Mouse (Mus musculus): ENCODE measurements around the gene Hyou1.
"Not testable (repeated sequence)": the region's sequence is repeated elsewhere in the genome, so short reads cannot be mapped to it uniquely, and the experiment has no call there.

Gene Hyou1

DNA sequence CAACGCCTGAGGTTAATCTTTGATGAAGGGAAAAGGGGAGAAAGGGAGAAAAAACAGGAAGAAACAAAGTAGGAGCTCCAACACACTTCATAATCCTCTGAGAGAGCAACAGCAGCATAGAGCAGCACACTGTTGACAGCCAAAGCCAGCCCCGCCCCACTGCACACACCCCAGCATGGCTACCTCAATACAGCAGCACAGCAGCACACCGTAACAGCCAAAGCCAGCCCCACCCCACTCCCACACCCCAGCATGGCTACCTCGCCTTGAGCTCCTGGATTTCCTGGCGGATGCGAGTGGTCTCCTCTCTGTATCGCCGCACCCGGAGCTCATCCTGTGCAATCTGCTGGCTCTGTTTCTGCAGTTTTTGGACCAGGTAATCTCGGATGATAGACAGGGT, 27.0 kb upstream of the Hyou1 start:
- no peak for DNase-seq

DNA sequence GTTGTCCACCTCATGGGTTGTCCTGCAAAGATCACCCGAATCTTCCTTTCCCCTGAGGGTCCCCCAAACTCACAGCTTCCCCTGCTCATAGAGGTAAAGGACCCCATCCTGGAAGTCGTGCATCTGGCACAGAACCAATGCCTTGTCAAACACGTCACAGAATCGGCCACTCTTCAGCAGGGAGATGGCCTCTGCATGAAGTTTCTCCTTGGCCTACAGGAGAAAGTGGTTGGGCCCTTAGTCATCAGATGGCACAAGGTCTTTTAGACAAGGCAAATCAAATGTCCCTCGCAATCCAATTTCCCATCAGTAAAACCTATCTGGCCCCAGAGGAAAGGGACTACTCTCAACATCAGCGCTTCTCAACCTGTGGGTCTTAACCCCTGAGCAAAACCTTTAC, 26.1 kb upstream of the Hyou1 start:
- no peak for DNase-seq

DNA sequence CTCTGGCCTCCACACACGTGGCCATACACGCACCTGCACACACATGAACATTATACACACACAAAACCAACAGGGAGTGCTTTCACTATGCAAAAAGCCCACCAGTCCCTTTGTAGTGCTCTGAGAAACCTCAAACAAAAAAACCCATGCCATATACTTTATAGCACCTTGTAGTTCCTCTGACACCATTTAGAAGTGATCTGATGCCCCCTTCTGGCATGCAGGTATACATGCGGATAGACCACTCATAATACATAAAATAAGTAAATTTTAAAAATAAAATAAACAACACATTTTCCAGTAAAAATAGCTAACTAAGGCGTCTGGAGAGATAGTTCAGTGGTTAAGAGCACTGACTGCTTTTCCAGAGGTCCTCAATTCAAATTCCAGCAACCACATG, 22.1 kb upstream of the Hyou1 start:
- no peak for DNase-seq

DNA sequence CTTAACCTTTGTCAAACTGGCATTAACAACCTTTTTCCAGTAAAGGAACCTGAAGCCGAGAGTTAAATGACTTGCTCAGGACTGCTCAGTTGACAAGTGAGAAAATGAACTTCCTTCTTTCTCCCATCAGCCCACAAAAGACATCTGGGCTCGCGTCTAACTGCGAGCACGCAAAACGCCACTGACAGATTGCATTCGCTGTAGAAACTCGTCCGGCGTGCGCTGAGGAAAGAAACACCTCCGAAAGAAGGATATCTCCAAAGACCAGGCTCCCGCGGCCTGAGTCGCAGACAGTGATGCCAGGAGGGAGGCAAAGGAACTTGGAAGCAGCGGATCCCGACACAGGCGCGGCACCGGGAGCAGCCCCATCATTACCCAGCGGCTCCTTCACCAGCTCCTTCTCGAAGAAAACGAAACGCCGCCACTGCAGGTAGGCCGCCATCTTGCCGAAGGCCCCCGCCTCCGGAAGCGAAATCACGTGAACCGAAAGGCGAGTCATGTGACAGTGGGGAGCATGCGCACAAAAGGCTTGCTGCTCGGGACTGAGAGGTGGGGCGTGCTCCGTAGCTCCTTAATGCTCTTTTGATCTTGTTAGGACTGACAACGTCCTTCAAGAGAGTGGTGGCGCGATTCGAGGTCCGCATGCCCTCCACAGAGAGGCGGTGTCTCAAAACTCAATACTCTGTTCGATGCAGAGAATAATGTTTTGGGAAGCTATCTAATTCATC, 17.9 kb upstream of the Hyou1 start, which contains the start of gene Vps11:
Gene Vps11 (minus strand): TSS at position 481 of the 728 bp plus-strand sequence.
- peak; percentile 93 for DNase-seq

DNA sequence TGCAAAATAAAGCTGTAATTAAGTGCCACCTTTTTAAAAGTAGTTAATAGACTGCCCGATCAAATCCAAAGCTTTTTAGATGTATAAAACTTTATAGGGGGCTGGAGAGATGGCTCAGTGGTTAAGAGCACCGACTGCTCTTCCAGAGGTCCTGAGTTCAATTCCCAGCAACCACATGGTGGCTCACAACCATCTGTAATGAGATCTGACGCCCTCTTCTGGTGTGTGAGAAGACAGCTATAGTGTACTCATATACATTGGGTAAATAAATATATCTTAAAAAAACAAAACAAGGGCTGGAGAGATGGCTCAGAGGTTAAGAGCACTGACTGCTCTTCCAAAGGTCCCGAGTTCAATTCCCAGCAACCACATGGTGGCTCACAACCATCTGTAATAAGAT, 17.4 kb upstream of the Hyou1 start:
- DNase-seq: not testable (repeated sequence)

DNA sequence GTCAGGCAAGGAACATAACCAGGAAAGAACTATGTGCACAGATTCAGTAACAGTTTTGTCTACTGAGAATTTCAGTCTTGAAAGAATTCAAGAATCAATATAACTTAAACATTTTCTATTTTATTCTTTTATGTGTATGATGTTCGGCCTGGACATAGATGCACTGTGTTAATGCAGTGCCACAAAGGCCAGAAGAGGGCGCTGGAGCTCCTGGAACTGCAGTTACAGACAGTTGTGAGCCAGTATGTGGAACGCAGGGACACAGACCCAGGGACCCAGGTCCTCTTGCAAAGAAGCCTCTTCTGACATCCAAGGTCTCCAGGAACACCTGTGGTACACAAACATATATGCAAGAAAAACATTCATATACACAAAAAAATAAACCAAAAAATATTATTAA, 14.8 kb upstream of the Hyou1 start:
- DNase-seq: no peak

DNA sequence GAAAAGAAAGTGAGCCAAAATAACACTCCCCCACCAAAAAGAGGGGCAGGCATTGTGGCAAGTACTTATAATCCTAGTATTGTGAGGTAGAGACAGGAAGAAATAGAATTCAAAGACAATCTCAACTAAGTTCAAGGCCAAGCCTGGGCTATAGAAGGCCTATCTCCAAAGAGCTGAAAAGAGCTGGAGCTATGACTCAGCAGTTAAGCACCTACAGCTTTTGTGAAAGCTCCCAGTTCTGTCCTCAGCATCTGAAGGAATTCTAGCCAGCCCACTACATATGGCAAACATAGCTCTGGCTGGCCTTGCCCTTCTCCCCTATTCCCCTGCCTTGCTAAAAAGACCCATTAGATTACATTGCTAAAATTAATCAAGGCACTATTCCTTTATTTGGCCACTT, 5.9 kb upstream of the Hyou1 start:
- DNase-seq: no peak

DNA sequence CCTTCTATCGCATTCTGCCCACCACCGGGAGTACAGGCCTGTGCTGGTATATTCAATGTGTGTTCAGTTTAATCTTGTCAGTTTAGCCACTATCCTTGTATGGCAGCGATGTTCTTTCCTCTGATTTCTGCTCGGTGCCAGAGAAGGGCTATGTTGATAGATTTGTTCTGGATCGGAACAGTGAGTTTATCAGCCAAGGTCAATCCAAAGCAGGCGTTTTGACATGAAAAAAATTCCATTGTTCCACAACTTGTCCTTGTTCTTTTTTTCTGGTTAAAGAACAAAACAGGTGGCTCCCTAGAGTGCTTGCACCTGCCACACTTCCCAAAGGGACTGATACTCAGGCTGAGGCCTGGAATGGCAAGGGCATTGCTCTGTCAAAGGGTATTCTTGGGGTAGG, 3.1 kb upstream of the Hyou1 start:
- no peak for DNase-seq

DNA sequence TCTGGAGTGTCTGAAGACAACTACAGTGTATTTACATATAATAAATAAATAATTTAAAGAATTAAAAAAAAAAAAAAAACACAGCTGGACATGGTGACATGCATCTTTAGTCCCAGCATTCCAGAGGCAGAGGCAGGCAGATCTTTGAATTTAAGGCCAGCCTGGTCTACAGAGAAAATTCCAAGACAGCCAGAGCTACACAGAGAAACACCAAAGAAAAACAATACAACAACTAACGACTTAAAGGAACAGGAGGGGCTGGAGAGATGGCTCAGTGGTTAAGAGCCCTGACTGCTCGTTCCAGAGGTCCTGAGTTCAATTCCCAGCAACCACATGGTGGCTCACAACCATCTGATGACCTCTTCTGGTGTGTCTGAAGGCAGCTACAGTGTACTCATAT, 2.0 kb upstream of the Hyou1 start:
- DNase-seq: not testable (repeated sequence)

DNA sequence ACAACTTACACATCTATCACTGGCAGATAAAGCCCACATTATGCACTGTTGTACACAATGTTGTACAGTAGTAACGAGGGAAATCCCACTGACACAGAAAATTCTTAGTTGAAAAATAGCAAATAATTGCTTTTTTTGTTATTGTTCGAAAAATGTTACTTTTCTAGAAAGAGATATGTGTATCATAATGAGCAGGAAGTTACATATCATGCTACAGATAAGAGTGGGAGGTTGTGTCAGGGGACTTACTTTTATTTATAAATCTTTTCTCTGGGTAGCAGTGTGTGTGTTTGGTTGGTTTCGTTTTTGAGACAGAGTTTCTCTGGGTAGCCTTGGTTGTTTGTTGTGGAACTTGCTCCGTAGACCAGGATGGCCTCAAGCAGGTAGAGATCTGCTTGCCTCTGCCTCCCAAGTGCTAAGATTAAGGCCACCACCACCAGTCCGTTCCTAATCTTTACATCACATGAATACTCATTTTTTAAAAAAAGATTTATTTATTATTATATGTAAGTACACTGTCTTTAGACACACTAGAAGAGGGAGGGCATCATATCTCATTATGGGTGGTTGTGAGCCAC, 1.0 kb upstream of the Hyou1 start:
- no peak for DNase-seq

DNA sequence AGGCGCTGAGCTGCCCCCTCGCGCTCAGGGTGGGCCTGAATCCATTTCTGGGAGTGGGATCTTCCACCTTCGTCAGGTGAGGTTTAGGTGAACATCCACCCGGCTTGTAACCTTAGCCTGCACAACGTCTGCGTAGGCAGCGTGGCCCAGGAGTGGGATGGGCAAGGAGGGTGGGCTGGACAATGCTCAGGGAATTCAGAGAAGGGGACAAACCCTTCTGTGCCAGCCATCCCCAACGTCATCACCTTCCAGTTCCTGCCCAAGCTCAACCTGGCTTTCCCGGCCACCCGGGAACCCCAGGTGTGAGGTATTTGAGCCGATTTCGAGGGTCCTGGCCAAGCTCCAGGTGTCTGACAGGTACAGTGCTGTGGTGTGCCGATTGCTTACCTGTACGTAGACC, 572 bp downstream of the Hyou1 start:
- DNase-seq: peak; percentile 71

DNA sequence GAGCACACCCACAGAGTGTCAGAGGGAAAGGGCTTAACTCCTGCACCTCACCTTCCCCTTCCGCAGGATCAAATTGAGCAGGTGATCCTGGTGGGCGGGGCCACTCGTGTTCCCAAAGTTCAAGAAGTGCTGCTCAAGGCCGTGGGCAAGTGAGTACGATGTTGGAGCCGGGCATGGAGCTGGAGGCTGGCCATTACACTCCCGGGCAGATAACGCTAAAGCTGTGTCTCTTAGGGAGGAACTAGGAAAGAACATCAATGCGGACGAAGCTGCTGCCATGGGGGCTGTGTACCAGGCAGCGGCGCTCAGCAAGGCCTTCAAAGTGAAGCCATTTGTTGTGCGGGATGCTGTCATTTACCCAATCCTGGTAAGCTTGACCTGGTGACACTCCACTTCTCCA, 5.3 kb downstream of the Hyou1 start:
- DNase-seq: no peak

DNA sequence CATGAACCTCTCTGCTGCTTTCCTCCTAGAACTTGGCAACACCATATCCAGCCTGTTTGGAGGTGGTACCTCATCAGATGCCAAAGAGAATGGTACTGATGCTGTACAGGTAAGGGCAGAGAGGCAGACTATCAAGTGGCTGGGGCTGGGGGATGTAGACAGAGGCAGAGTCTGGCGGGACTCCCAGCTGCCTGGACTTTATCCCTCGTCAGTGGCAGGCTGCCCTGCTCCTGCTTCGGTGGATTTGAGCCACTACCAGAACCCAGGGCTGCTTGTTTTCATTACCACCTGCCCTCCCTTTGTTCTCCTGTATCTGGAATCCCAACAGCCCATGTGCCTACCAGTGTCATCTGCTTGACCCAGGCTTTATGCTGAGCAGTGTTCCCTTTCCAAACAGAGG, 7.9 kb downstream of the Hyou1 start:
- DNase-seq: no peak

DNA sequence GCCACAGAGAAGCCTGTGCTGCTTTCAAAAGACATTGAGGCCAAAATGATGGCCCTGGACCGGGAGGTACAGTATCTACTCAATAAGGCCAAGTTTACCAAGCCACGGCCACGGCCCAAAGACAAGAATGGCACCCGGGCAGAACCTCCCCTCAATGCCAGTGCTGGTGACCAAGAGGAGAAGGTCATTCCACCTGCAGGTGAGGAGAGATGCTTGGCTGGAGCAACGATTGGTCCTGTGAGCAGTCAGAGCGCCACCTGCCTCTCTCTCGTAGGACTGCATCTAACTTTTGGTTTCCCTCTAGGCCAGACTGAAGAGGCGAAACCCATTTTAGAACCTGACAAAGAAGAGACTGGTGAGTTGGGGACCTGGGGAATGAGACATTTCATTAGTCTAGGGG, 10.0 kb downstream of the Hyou1 start:
- peak; percentile 67 for DNase-seq

DNA sequence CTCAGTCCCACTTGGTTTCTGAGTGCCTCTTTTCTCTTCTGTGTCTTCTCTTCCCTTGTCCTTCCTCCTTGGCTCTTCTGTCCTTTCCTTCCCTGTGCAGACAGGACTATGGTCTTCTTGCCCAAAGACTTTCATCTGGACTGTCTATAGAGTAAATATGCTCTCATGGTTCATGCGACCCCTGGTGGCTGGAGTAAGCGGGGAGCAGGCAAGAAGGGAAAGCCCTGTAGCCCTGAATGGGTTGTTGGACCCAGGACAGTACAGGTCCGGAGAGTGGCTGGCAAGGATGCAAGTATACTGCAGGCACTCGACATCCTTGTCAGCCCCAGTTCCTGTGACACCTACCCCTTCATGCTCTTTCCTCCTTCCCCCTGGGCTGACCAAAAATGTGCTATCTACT, 12.2 kb downstream of the Hyou1 start:
- peak; percentile 59 for DNase-seq

DNA sequence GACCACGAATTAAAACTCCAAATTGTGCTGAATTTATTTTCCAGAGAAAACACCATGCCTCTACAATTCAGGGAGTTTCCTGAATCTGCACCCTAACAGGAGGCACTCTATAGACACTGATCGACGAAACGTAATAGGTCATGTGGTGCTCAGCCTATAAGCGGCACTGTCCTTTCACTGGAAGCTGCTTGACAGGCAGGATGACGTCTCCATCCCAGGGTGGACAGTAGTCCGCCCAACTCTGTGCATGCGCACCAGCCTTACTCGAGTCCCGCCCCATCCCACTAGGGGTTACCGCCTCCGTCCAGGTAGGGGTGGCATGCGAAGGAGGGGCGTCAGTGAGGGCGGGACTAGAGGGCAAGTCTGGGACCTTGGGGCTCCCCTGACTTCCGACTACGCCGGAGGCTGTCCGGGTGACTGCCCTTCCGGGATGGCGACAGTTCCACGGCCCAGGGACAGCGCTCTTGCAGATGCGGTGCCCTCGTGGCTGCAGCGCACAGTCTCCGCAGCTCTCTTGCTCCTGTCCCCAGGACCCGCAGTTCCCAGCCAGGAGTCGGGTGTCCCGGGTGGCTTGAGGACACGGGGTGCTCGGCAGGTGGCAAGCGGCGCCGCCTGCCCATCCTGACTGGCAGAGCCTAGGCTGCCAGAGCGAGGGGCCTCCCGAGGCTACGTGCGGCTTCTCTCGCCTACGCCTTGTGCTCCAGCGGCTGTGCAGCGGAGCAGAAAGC, 17.6 kb downstream of the Hyou1 start, which contains the start of gene Slc37a4:
Gene Slc37a4 (plus strand): TSS at position 169 of the 728 bp plus-strand sequence.
- peak; percentile 99 for DNase-seq

DNA sequence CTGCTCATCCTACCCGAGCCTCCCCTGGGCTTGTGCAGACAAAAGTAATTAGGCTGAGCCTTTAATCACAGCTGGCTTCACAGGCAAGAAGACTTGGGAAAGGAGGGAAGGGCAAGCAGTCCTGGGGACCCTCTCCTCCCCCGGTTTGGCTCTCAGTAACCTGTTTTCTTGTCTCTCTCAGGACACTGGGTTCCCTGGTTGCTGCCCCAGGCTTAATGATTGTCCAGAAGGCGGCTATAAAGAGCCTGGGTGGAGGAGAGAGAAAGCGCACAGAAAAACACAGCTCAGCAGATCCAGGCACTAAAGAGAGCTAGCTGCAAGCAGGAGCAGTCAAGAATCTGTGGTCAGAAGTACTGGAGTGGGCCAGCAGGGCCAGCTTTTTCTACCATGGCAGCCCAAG, 18.8 kb downstream of the Hyou1 start:
- DNase-seq: no peak

DNA sequence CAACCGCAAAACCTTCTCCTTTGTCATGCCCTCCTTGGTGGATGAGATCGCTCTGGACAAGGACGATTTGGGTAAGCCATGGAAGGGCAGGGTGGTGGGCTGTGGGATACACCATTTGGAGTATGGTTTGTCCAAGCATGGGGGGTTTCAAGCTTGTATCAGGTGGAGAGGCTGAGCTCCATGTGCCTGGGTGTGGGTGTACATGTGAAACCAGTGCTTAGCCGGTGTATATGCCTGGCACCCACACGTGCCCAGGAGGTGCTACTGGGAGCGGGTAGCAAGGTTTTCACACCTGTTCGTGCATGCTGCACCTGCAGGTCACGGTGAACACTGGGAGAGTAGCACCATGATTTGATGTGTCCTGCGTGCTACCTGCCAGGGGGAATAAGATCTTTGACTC, 19.3 kb downstream of the Hyou1 start:
- no peak for DNase-seq

DNA sequence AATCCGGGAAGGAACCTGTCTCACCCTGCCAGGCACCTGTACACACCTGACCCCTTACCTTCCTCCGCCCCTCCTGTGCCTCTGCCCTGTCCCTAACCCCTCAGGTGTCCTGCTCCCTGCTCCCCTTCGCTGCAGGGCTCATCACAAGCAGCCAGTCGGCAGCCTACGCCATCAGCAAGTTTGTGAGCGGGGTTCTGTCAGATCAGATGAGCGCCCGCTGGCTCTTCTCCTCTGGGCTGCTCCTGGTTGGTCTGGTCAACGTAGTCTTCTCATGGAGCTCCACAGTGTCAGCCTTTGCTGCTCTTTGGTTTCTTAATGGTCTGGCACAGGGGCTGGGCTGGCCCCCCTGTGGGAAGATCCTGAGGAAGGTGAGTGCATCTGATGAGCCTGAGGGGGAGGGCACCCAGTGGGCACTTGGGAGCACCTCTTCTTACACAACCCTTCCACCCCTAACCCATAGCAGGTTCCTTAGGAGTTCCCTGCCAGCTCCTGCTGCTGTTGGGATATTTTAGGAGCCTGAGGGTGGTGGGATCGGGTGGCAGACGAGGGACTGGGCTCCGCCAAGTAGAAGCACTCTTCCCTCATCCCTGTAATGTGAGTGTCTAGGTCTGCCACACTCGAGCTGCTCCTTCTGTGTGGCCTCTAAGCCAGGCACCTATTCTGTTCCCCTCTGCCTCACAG, 20.0 kb downstream of the Hyou1 start:
- DNase-seq: no peak

DNA sequence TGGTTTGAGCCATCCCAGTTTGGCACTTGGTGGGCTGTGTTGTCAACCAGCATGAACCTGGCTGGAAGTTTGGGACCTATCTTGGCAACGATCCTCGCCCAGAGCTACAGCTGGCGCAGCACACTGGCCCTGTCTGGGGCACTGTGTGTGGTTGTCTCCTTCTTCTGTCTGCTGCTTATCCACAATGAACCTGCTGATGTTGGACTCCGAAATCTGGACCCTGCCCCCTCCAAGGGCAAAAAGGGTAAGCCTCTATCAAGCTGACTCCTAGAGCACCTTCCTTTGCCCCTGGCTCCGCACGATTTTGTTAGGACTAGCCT, 20.5 kb downstream of the Hyou1 start:
- no peak for DNase-seq

DNA sequence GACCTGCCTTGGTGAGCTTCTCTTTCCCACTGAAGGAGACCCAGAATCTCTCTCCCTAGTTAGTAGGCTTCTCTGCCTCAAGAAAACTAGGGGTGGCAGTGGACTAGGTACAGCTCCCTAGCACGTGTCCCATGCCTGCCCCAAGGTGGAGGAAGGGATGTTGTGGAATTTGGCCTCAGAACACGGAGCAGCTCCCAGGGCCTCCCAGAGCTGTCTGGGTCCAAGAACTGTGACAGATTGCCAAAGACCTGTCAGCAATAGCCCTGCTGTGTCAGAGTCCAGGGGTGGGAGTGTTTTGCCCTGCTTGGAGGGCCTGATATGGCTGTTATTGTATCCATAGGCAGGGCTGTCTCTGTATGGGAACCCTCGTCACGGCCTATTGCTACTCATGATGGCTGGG, 21.8 kb downstream of the Hyou1 start:
- peak; percentile 33 for DNase-seq

DNA sequence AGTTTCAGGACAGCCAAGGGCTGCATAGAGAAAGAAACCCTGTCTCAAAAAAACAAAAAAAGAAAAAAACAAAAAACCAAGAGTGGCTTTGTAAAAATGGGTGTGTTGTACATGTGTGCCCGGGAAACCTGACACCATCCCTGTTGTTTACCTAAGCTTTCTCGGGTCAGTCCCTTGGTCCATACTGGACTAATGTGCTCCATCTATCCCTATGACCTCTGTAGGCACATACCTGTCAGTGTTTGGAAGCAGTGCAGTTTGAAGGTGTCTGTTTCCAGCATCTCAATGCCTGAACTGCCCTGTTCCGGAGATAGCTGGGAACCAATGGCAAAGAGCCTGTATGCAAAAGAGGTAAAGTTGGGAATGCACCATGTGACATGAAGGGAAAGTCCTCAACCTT, 25.7 kb downstream of the Hyou1 start:
- DNase-seq: no peak

DNA sequence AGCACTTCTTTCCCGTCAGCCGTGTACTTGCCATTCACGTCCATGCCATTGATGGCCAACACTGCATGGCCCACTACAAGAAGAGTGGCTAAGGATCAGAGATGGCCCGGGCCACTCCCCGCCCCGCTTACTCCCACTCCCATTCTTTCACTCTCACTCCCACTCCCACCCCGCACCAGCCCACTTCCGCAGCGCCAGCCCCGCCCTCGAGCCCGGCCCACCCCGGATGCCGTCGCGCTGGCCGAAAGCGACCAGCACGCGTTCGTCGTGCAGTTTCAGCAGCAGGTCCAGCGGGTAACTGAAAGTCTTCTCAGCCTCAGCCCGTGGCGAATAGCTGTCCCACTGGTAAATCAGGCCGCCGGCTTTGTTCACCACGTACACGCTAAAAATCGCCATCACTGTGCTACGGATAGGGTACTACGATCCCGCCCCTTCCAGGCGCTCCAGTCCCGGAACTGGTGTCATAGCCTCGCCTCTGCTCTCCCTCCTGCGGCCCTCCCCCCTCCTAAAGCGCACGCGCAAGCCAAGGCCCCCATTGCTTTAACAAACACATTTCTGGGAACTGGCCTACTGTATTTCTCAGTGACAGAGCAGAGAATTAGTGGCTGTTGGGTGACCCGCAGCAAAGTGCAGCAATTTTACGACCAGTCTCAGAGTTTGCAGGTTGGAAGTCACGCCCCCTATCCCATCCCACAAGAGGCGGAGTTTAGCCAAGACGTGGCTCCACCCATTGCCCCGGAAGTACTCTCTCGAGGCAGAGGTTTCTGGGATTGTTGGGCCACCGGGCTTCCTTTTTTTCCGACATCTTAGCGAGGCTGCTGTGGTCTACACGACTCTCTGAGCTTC, 27.8 kb downstream of the Hyou1 start, which contains the start of the genes Rps25 and Trappc4:
Gene Rps25 (plus strand): TSS at position 234 of the 846 bp plus-strand sequence.
Gene Trappc4 (minus strand): TSS at position 695 of the 846 bp plus-strand sequence.
- peak; percentile 91 for DNase-seq

Data from cerebellum, adult 11-12 months (tissue).